Mouse (Mus musculus): Measurements from ENCODE around the gene Lrp1.

- TF ChIP-seq POLR2A (IDR thresholded peaks at IDR 0.05; ENCODE audit: low read depth, low read length) (no peak), CTCF (IDR thresholded peaks at IDR 0.05; ENCODE audit: borderline replicate concordance, insufficient read depth, low read length) (0 out of 2 replicates have a peak, but pooled peaks have one; percentile 21)
Observed at GRCm38 (mm10) chr10:127569450-127569849, 51.5 kb downstream of the Lrp1 start.

All from embryonic fibroblast, embryonic 13.5 days (primary cell).